Mouse (Mus musculus): ENCODE results near the gene Polr3k. TPM values are rescaled to one million over a fixed set of nuclear protein-coding genes. Genes with fewer than 3 reads are reported as not detected.
A peak's percentile ranks its signal among the peaks of the same experiment; 100 is the strongest.

Polr3k gene
- polyA plus RNA-seq, 1 experiment from 2014 or later, result 67.0 TPM

GRCm38 (mm10) chr2:181917861-181918260, 53.7 kb downstream of the Polr3k start:
- H3K9me3 ChIP-seq, result no peaks in the 10 kb centered on the region
- 49% methylated on average over 3 of the region's 3 CpGs for WGBS
- no peak for ATAC-seq (ENCODE audit: insufficient number of reproducible peaks, low FRiP score, low TSS enrichment, low read depth)
- H3K36me3 ChIP-seq, result no peaks in the 10 kb centered on the region
- H3K27me3 ChIP-seq, result no peaks in the 10 kb centered on the region
- no peaks in the 10 kb centered on the region for H3K4me1 ChIP-seq
- no peak overlapping the region for H3K9ac ChIP-seq
- no peak overlapping the region for H3K4me2 ChIP-seq
- H3K4me3 ChIP-seq, result no peak overlapping the region
- H3K27ac ChIP-seq, result no peak overlapping the region

- 47% methylated on average over 3 of the region's 3 CpGs for WGBS
Observed at GRCm38 (mm10) chr2:181918501-181918900, 54.4 kb downstream of the Polr3k start.

More at GRCm38 (mm10) chr2:181918501-181918900, 54.4 kb downstream of the Polr3k start:
- Histone ChIP-seq H3K4me3 (no peak overlapping the region), H3K4me2 (no peak overlapping the region), H3K9ac (no peak overlapping the region), H3K27ac (no peak overlapping the region), H3K9me3 (no peaks in the 10 kb centered on the region), H3K27me3 (no peaks in the 10 kb centered on the region), H3K36me3 (no peaks in the 10 kb centered on the region), H3K4me1 (no peaks in the 10 kb centered on the region)
- ATAC-seq (ENCODE audit: insufficient number of reproducible peaks, low FRiP score, low TSS enrichment, low read depth), result peak; percentile 92

Other genes with a start within 250 kb of the Polr3k start
- gene Gm29797, start 207.3 kb upstream of the Polr3k start, polyA plus RNA-seq (2015; fragmentation: Nextera tagmentation; extraction: Ambion mirVana), result not detected in 2 replicates
- 38.7 and 43.4 TPM in 2 replicates for gene Sox18, start 192.7 kb upstream of the Polr3k start, polyA plus RNA-seq (2015; fragmentation: Nextera tagmentation; extraction: Ambion mirVana)
- 19.5 and 21.8 TPM in 2 replicates for gene Tcea2, start 184.0 kb upstream of the Polr3k start, polyA plus RNA-seq (2015; fragmentation: Nextera tagmentation; extraction: Ambion mirVana)
- 72.9 and 84.0 TPM in 2 replicates for gene Rgs19, start 170.4 kb upstream of the Polr3k start, polyA plus RNA-seq (2015; fragmentation: Nextera tagmentation; extraction: Ambion mirVana)
- not detected in 2 replicates for gene Lkaaear1, start 165.9 kb upstream of the Polr3k start, polyA plus RNA-seq (2015; fragmentation: Nextera tagmentation; extraction: Ambion mirVana)
- gene Oprl1, start 149.3 kb upstream of the Polr3k start, polyA plus RNA-seq (2015; fragmentation: Nextera tagmentation; extraction: Ambion mirVana), result 0.38 and 0.54 TPM in 2 replicates
- gene Myt1, start 101.0 kb upstream of the Polr3k start, polyA plus RNA-seq (2015; fragmentation: Nextera tagmentation; extraction: Ambion mirVana), result not detected in 2 replicates
- 30.5 and 32.9 TPM in 2 replicates for gene Pcmtd2, start 26.5 kb upstream of the Polr3k start, polyA plus RNA-seq (2015; fragmentation: Nextera tagmentation; extraction: Ambion mirVana)
- not detected in 2 replicates for gene Gm14496, start 126.8 kb downstream of the Polr3k start, polyA plus RNA-seq (2015; fragmentation: Nextera tagmentation; extraction: Ambion mirVana)

Measured in limb, embryonic 15.5 days (tissue).